Mouse (Mus musculus) ES-Bruce4 (cell line): ENCODE measurements at regions not wholly inside any gene's neighbourhood (a gene's known extent, or its start where the extent isn't known, plus 50 kb on each side); places are given as distances from the start of the nearest gene placed in this dataset.

Source experiments
- H3K27ac ChIP-seq: 2 replicates; pipeline ENCODE4 v1.5.1; 2012; ENCODE audit warnings: low read length, inconsistent platforms; ENCODE audit not compliant: insufficient read depth
- H3K27me3 ChIP-seq: 2 replicates; pipeline ENCODE4 v1.6.1; 2012; ENCODE audit warnings: mild to moderate bottlenecking, low read length, inconsistent platforms; ENCODE audit not compliant: control insufficient read depth, poor library complexity, insufficient read depth, severe bottlenecking
- H3K36me3 ChIP-seq: 2 replicates; pipeline ENCODE4 v1.6.1; 2012; ENCODE audit warnings: inconsistent platforms, mild to moderate bottlenecking, low read length, moderate library complexity; ENCODE audit not compliant: control insufficient read depth, poor library complexity, insufficient read depth, severe bottlenecking
- H3K4me1 ChIP-seq: one replicate; pipeline ENCODE4 v1.8.1; 2011; ENCODE audit warnings: low read length; ENCODE audit not compliant: control insufficient read depth, insufficient read depth
- H3K4me3 ChIP-seq: 2 replicates; pipeline ENCODE4 v1.5.1; 2011; ENCODE audit warnings: low read depth, mild to moderate bottlenecking, low read length
- H3K9ac ChIP-seq: 2 replicates; pipeline ENCODE4 v1.6.1; 2012; ENCODE audit warnings: low read depth, mild to moderate bottlenecking, inconsistent platforms; ENCODE audit not compliant: poor library complexity, severe bottlenecking
- H3K9me3 ChIP-seq: replicated peaks from 2 replicates; pipeline ENCODE4 v1.6.1; 2012; ENCODE audit warnings: mild to moderate bottlenecking, low read length, inconsistent platforms; ENCODE audit not compliant: control insufficient read depth, poor library complexity, insufficient read depth, severe bottlenecking
- CTCF ChIP-seq: IDR thresholded peaks from one replicate; pipeline ENCODE4 v1.8.1; 2011; ENCODE audit warnings: low read depth, low read length
- EP300 ChIP-seq: IDR thresholded peaks from 2 replicates; pipeline ENCODE4 v1.6.1; 2011; ENCODE audit warnings: low read depth, low read length; ENCODE audit not compliant: insufficient read depth
- POLR2A ChIP-seq: IDR thresholded peaks from one replicate; pipeline ENCODE4 v1.8.1; 2011; ENCODE audit warnings: low read length; ENCODE audit not compliant: insufficient read depth

GRCm38 (mm10) chr2:57847707-57848106 lies 150.0 kb upstream of the Galnt5 start:
- H3K9ac ChIP-seq: no peak overlapping the region
- H3K9me3 ChIP-seq: peaks cover 9% of the 10 kb centered on the region; the same call in 1 of the 2 replicates
- TF ChIP-seq POLR2A: no peak
- no peak for TF ChIP-seq CTCF
- no peak for TF ChIP-seq EP300
- H3K4me1 ChIP-seq: no peaks in the 10 kb centered on the region
- H3K27ac ChIP-seq: no peak overlapping the region
- no peak overlapping the region for H3K4me3 ChIP-seq
- no peaks in the 10 kb centered on the region for H3K36me3 ChIP-seq
- H3K27me3 ChIP-seq: no peaks in the 10 kb centered on the region

- TF ChIP-seq POLR2A (no peak), CTCF (no peak), EP300 (no peak)
- H3K9me3 ChIP-seq: peaks cover 9% of the 10 kb centered on the region; the same call in 1 of the 2 replicates
- no peaks in the 10 kb centered on the region for H3K36me3 ChIP-seq
- H3K27me3 ChIP-seq: no peaks in the 10 kb centered on the region
- H3K9ac ChIP-seq: no peak overlapping the region
- no peak overlapping the region for H3K27ac ChIP-seq
- H3K4me3 ChIP-seq: no peak overlapping the region
- H3K4me1 ChIP-seq: no peaks in the 10 kb centered on the region
These were observed 148.2 kb upstream of the Galnt5 start for GRCm38 (mm10) chr2:57849338-57850057.

- Histone ChIP-seq H3K9ac (no peak overlapping the region), H3K4me1 (no peaks in the 10 kb centered on the region), H3K27ac (no peak overlapping the region), H3K9me3 (peaks cover 9% of the 10 kb centered on the region; the same call in 1 of the 2 replicates), H3K27me3 (no peaks in the 10 kb centered on the region), H3K36me3 (no peaks in the 10 kb centered on the region), H3K4me3 (no peak overlapping the region)
- TF ChIP-seq EP300 (no peak), POLR2A (no peak), CTCF (no peak)
These were observed 147.7 kb upstream of the Galnt5 start for GRCm38 (mm10) chr2:57850058-57850400.

GRCm38 (mm10) chr2:57856524-57857107 lies 141.1 kb upstream of the Galnt5 start:
- H3K27ac ChIP-seq: no peak overlapping the region
- no peaks in the 10 kb centered on the region for H3K9me3 ChIP-seq
- H3K9ac ChIP-seq: no peak overlapping the region
- no peak overlapping the region for H3K4me3 ChIP-seq
- H3K4me1 ChIP-seq: no peaks in the 10 kb centered on the region
- no peaks in the 10 kb centered on the region for H3K36me3 ChIP-seq
- no peak for TF ChIP-seq CTCF
- TF ChIP-seq EP300: no peak
- no peak for TF ChIP-seq POLR2A
- no peaks in the 10 kb centered on the region for H3K27me3 ChIP-seq

- H3K36me3 ChIP-seq: no peaks in the 10 kb centered on the region
- no peaks in the 10 kb centered on the region for H3K9me3 ChIP-seq
- H3K4me3 ChIP-seq: no peak overlapping the region
- no peak overlapping the region for H3K9ac ChIP-seq
- H3K27ac ChIP-seq: no peak overlapping the region
- no peaks in the 10 kb centered on the region; the same call in 1 of the 2 replicates for H3K27me3 ChIP-seq
- no peaks in the 10 kb centered on the region for H3K4me1 ChIP-seq
- no peak for TF ChIP-seq POLR2A
- TF ChIP-seq CTCF: no peak
- no peak for TF ChIP-seq EP300
These were observed 132.4 kb upstream of the Galnt5 start for GRCm38 (mm10) chr2:57865289-57865688.

GRCm38 (mm10) chr2:57868046-57868445 lies 129.6 kb upstream of the Galnt5 start:
- no peak overlapping the region for H3K4me3 ChIP-seq
- no peaks in the 10 kb centered on the region; the same call in 1 of the 2 replicates for H3K27me3 ChIP-seq
- TF ChIP-seq POLR2A (no peak), EP300 (no peak), CTCF (no peak)
- no peak overlapping the region for H3K9ac ChIP-seq
- no peaks in the 10 kb centered on the region for H3K36me3 ChIP-seq
- H3K4me1 ChIP-seq: no peaks in the 10 kb centered on the region
- H3K27ac ChIP-seq: no peak overlapping the region
- H3K9me3 ChIP-seq: no peaks in the 10 kb centered on the region
